Mouse (Mus musculus): ENCODE data around the gene Mob2. TPM values are rescaled to one million over a fixed set of nuclear protein-coding genes. Genes with fewer than 3 reads are reported as not detected.

Mob2 gene
- polyA plus RNA-seq, 1 experiment from 2014 or later: 64.6 TPM

Small RNAs within 50 kb of the gene (microRNA-seq; reads per million reads assigned to microRNA genes)
- gene Mir3104: not detected

Other genes starting within 250 kb of the Mob2 start
- 0.01 TPM in 1 of 2 replicates, not detected in the other for gene Muc5b, start 222.0 kb downstream of the Mob2 start, polyA plus RNA-seq (2016; fragmentation: Nextera tagmentation; extraction: Ambion mirVana)
- 30.9 and 31.0 TPM in 2 replicates for gene Tollip, start 142.6 kb downstream of the Mob2 start, polyA plus RNA-seq (2016; fragmentation: Nextera tagmentation; extraction: Ambion mirVana)
- 0.23 and 0.33 TPM in 2 replicates for gene Brsk2, start 111.3 kb downstream of the Mob2 start, polyA plus RNA-seq (2016; fragmentation: Nextera tagmentation; extraction: Ambion mirVana)
- gene Dusp8, start 34.8 kb upstream of the Mob2 start, polyA plus RNA-seq (2016; fragmentation: Nextera tagmentation; extraction: Ambion mirVana): 7.4 and 7.5 TPM in 2 replicates
- gene Gm45618, start 59.7 kb upstream of the Mob2 start, polyA plus RNA-seq (2016; fragmentation: Nextera tagmentation; extraction: Ambion mirVana): not detected in 2 replicates
- gene Gm39115, start 75.0 kb upstream of the Mob2 start, polyA plus RNA-seq (2016; fragmentation: Nextera tagmentation; extraction: Ambion mirVana): not detected in 2 replicates
- gene Gm45337, start 83.5 kb upstream of the Mob2 start, polyA plus RNA-seq (2016; fragmentation: Nextera tagmentation; extraction: Ambion mirVana): not detected in 2 replicates
- gene Gm29735, start 96.0 kb upstream of the Mob2 start, polyA plus RNA-seq (2016; fragmentation: Nextera tagmentation; extraction: Ambion mirVana): not detected in 2 replicates
- gene Gm4553, start 104.7 kb upstream of the Mob2 start, polyA plus RNA-seq (2016; fragmentation: Nextera tagmentation; extraction: Ambion mirVana): not detected in 2 replicates
- gene Krtap5-2, start 114.9 kb upstream of the Mob2 start, polyA plus RNA-seq (2016; fragmentation: Nextera tagmentation; extraction: Ambion mirVana): not detected in 2 replicates
- gene Gm10153, start 129.3 kb upstream of the Mob2 start, polyA plus RNA-seq (2016; fragmentation: Nextera tagmentation; extraction: Ambion mirVana): not detected in 2 replicates
- gene Krtap5-3, start 140.3 kb upstream of the Mob2 start, polyA plus RNA-seq (2016; fragmentation: Nextera tagmentation; extraction: Ambion mirVana): not detected in 2 replicates
- not detected in 2 replicates for gene Gm7579, start 150.8 kb upstream of the Mob2 start, polyA plus RNA-seq (2016; fragmentation: Nextera tagmentation; extraction: Ambion mirVana)
- not detected in 2 replicates for gene Krtap5-5, start 168.9 kb upstream of the Mob2 start, polyA plus RNA-seq (2016; fragmentation: Nextera tagmentation; extraction: Ambion mirVana)
- gene Gm40460, start 180.0 kb upstream of the Mob2 start, polyA plus RNA-seq (2016; fragmentation: Nextera tagmentation; extraction: Ambion mirVana): not detected in 2 replicates
- not detected in 2 replicates for gene Gm2431, start 197.3 kb upstream of the Mob2 start, polyA plus RNA-seq (2016; fragmentation: Nextera tagmentation; extraction: Ambion mirVana)
- not detected in 2 replicates for gene Gm4559, start 213.3 kb upstream of the Mob2 start, polyA plus RNA-seq (2016; fragmentation: Nextera tagmentation; extraction: Ambion mirVana)
- not detected in 2 replicates for gene Krtap5-1, start 236.1 kb upstream of the Mob2 start, polyA plus RNA-seq (2016; fragmentation: Nextera tagmentation; extraction: Ambion mirVana)
- gene Krtap5-4, start 242.5 kb upstream of the Mob2 start, polyA plus RNA-seq (2016; fragmentation: Nextera tagmentation; extraction: Ambion mirVana): not detected in 2 replicates